Mouse (Mus musculus) G1E (cell line): ENCODE results near the gene Tom1l2.

Source experiments
- CTCF ChIP-seq: IDR thresholded peaks from 2 replicates; pipeline ENCODE4 v1.5.1; 2012; ENCODE audit warnings: low read depth, low read length, inconsistent platforms, mixed read lengths
- GATA1 ChIP-seq: IDR thresholded peaks from 2 replicates; pipeline ENCODE4 v1.6.1; 2012; ENCODE audit warnings: borderline replicate concordance, low read length, inconsistent platforms, mixed read lengths

GRCm38 (mm10) chr11:60222085-60222468 is 130.6 kb downstream of the Tom1l2 start:
- no peak for TF ChIP-seq CTCF
- TF ChIP-seq GATA1 = no peak
